Comparison of ENCODE assay signal across 12 mouse cellular contexts in genomic region chr14:62163120-62163796, GRCm38 (mm10).
DNase-seq lines count a peak whose midpoint lies in the region; ATAC-seq and TF ChIP-seq lines count a peak whose summit lies in the region.
"Had no signal": no experiment of that assay in that cellular context is flagged by ENCODE, and none has a peak within 500 bp of the region (broad histone marks: within the 10 kb centered on the region; RNA-seq: fewer than 3 reads in every experiment).

No protein-coding gene starts in this region.

- no peak overlapping the region for H3K9ac ChIP-seq in lung, embryonic 16.5 days (ENCODE audit: low read length)
- H3K9ac ChIP-seq: limb, embryonic 12.5 days; midbrain, embryonic 12.5 days had no signal

- peak; percentile 92 for ATAC-seq in lung, embryonic 16.5 days (ENCODE audit: low read depth)
- ATAC-seq: Patski had no signal

- no peaks in the 10 kb centered on the region for H3K9me3 ChIP-seq in lung, embryonic 16.5 days (ENCODE audit: control insufficient read depth, low read length)
- H3K9me3 ChIP-seq: limb, embryonic 12.5 days; midbrain, embryonic 12.5 days had no signal

- H3K4me3 ChIP-seq in gastrocnemius, adult 2 months: no peak overlapping the region
- H3K4me3 ChIP-seq in lung, embryonic 16.5 days (ENCODE audit: low read length): no peak overlapping the region
- H3K4me3 ChIP-seq: limb, embryonic 12.5 days; midbrain, embryonic 12.5 days had no signal

- H3K27me3 ChIP-seq in lung, embryonic 16.5 days (ENCODE audit: control insufficient read depth, insufficient read depth, low read depth, low read length): no peaks in the 10 kb centered on the region
- H3K27me3 ChIP-seq: limb, embryonic 12.5 days; midbrain, embryonic 12.5 days; Patski had no signal

- no peaks in the 10 kb centered on the region for H3K36me3 ChIP-seq in lung, embryonic 16.5 days (ENCODE audit: control insufficient read depth, insufficient read depth, low read length)
- H3K36me3 ChIP-seq: limb, embryonic 12.5 days; midbrain, embryonic 12.5 days had no signal

- WGBS in lung, embryonic 16.5 days: 35% methylated on average over 12 of the region's 12 CpGs

- TF ChIP-seq CTCF in gastrocnemius, adult 2 months (IDR thresholded peaks at IDR 0.05): no peak

- peak; percentile 54 for DNase-seq in gastrocnemius, adult 2 months
- no peak for DNase-seq in gastrocnemius, adult 8-10 months (ENCODE audit: low spot score in 2 of 2)
- peak; percentile 13 for DNase-seq in urinary bladder, postnatal 14 days (ENCODE audit: low spot score)
- DNase-seq in urinary bladder, adult 2 months (ENCODE audit: low spot score): no peak
- DNase-seq in frontal cortex, adult 2 months (ENCODE audit: extremely low spot score in 1 of 2, low spot score in 1 of 2): no peak
- DNase-seq in thymus, postnatal 14 days: no peak
- no peak for DNase-seq in right cerebral cortex, postnatal 4 days
- DNase-seq: kidney, adult 11 months had no signal

- peaks cover 16% of the 10 kb centered on the region; the same call in 1 of the 2 replicates for H3K4me1 ChIP-seq in lung, embryonic 16.5 days (replicated peaks; ENCODE audit: control insufficient read depth, insufficient read depth, low read length)

- no peak overlapping the region for H3K27ac ChIP-seq in gastrocnemius, adult 2 months
- peak overlapping the region; percentile 66 for H3K27ac ChIP-seq in lung, embryonic 16.5 days (ENCODE audit: low read length)
- H3K27ac ChIP-seq: limb, embryonic 12.5 days; midbrain, embryonic 12.5 days had no signal

- no peak overlapping the region for H3K4me2 ChIP-seq in lung, embryonic 16.5 days (ENCODE audit: low read depth, low read length)
- H3K4me2 ChIP-seq: limb, embryonic 12.5 days; midbrain, embryonic 12.5 days had no signal

- intact Hi-C loops in gastrocnemius, adult 2 months (cut with DNase I): no loop called here

Comparison
In these comparisons a context has a peak if more than half of its experiments do, and no peak if none do; other contexts are left out.
1. DNase-seq: peak in gastrocnemius, adult 2 months (single experiment) and urinary bladder, postnatal 14 days (single experiment); none in gastrocnemius, adult 8-10 months (0 of 2), urinary bladder, adult 2 months (single experiment), frontal cortex, adult 2 months (0 of 2), thymus, postnatal 14 days (single experiment) and right cerebral cortex, postnatal 4 days (single experiment).